Mouse (Mus musculus): ENCODE measurements at regions not wholly inside any gene's neighbourhood (a gene's known extent, or its start where the extent isn't known, plus 50 kb on each side); places are given as distances from the start of the nearest gene placed in this dataset.

GRCm38 (mm10) chr4:5590531-5590930, 797.4 kb upstream of the Impad1 start:
- TF ChIP-seq CTCF (IDR thresholded peaks at IDR 0.05; ENCODE audit: low read depth) (no peak), EP300 (IDR thresholded peaks at IDR 0.05; ENCODE audit: low read depth) (no peak)

All from liver, embryonic 14.5 days (tissue).